Mouse (Mus musculus) heart, adult 9 months (tissue): ENCODE measurements at regions not wholly inside any gene's neighbourhood (a gene's known extent, or its start where the extent isn't known, plus 50 kb on each side); places are given as distances from the start of the nearest gene placed in this dataset.

ENCODE experiments used
- DNase-seq, 2 experiments: peaks; one replicate each; pipeline ENCODE4 v3.0.0; 2022; ENCODE audit warnings: low spot score in 2 of 2

GRCm38 (mm10) chr6:117569576-117570326 is 271.2 kb upstream of the Zfp637 start:
- no peak for DNase-seq

- no peak for DNase-seq
Measured at GRCm38 (mm10) chr6:117570346-117570745, 270.6 kb upstream of the Zfp637 start.

- DNase-seq = no peak
Measured at GRCm38 (mm10) chr6:117570791-117571190, 270.2 kb upstream of the Zfp637 start.

GRCm38 (mm10) chr6:117572006-117572405 is 269.0 kb upstream of the Zfp637 start:
- DNase-seq = no peak

DNA sequence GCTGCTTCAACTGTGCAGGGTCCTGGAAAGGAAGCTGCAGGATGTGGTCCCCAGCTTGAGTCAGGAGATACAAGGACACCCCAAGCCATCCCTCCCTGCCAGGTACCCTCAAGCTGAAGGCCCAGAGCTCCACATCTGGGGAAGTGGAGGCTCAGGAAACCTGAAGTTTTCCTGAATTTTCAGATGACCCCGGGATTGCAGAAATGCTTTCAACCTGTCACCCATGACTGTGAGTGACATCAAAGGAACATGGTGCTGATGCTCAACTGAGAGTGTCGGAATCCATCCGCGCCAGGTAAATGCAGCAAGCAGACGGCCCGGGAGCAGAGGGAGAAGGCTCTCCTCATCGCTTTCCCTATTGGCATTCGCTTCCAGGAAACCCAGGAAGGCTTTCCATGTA is 267.6 kb upstream of the Zfp637 start:
- no peak for DNase-seq

DNA sequence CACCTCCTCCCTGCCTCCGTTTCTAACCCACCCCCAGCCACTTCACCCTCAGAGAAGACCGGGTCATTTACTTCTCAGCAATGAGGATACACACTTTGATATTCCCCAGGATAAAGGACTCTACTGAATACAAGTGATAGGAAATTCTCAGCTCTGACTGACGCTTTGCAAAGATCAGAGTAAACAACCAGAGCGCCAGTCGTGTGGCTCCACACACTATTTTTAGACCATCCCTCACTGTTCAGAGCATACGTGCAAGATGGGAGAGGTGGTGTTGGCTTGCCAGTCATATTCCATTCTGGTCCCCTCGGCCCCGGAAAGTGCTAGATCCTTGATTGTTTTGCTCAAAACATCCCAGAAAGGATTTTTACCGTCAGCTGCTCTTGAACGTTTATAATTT is 266.8 kb upstream of the Zfp637 start:
- no peak for DNase-seq

GRCm38 (mm10) chr6:117575057-117575456 is 265.9 kb upstream of the Zfp637 start:
- no peak for DNase-seq

DNA sequence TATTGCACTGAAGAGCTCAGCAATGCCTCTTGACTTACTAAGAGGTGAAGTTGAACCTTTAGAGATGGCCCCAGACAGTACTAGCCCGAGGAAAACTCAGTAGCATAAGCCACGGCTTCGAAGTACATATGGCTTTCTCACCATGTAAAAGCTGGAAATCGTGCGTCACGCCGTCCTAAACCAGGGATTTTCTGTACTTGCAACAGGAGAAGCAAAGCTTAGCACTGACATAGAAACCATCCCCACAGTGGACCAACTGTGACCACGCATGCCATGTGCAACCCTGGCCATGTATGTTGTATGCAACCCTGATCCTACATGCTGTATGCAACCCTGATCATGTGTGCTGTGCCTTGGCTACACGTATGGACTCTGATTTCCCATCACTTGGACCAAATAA is 265.0 kb upstream of the Zfp637 start:
- DNase-seq = no peak

DNA sequence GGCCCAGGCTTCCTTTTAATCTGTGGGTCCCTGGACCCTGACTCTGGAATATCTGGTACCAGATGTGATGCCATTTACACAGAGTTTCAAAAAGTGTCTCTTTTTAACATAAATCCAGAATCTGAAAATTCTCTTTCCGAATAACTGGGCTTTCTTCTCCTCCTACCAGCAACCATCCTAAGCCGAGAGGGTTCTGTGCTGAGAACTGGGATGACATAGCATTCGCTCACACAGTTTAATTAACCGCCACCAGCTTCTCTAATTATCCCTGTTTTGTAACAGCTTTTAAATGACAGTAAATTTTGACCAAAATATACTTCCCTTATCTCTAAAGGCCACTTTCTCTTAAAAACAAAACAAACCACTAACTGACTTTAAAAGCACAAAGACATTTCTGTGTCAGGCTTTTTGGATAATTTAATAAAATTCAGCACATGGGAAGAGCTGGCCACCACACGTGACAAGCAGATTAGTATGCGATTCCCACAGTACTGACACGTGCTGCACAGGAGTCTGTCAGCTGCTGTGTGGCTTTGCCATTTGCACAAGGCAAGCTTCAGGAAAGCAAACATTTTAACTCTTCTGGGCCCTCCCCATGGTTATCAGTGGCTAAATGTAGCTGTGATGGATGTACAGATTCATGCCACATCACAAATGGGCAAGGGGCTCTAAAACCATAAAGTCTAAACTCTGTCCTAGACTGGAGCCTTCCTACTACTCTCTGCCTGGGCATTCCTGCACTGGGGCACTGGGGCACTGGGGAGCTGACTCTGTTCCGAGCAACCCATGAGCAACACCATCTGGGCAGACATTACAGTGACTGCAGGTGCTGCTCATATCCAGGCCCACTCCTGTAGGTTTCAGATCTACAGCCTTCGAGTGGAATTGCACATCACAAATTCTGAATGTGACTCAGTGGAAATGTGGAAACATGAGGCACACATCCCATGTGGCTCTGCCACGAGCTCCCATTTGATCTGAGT is 263.1 kb upstream of the Zfp637 start:
- DNase-seq = peak in 1 of 2 experiments; percentile 43

- no peak for DNase-seq
Measured at GRCm38 (mm10) chr6:117580951-117581350, 260.0 kb upstream of the Zfp637 start.

DNA sequence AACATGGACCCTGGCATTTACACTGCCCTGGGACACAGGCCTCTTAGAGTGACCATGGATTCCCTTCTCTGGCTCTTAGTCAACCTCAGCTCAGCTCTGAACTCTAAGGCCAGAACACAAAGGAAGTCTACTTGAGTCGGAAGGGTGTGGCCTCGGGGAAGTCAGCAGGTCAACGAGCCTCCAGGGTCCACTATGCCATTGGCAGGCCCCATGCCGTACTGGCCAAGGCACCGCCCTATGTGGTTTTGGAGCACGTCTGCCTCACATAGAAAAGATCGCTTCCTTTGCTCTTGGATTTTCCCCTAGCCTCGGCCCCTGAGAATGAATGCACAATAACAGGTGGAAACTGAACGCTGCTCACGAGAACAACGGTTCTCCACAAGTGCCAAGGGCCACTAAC is 257.9 kb upstream of the Zfp637 start:
- DNase-seq = peak; percentile 78 to 87

GRCm38 (mm10) chr6:117584563-117584962 is 256.4 kb upstream of the Zfp637 start:
- DNase-seq = no peak

DNA sequence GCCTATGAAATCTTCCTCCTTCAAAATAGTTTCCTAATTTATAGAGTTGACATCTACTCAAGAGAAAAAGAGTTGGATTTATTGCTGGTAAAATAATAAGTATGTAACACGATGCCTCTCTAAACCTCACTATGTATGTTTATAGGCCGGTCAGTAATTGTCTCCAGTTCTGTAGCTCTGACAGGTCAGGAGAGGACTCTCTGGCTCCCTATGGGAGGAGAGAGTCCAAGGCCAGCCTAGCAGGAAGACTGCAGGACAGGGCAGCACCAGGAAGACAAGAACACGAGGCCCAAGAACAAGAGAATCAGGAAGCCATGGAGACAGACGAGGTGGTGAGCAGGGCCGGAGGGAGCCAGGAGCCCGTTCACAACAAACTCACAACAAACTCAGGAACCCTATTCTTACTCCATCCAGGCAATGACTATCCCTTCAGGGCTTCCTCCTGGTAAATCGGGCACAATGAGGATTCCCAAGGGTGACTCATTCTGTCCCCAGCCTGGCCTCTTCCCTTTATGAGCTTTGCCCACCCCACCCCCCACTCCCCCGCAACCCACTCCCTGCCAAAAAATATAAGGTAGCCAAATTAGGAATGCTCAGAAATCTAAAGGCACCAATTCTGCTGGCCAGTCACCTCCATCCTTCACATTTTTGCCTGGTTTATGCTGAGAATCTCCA is 244.7 kb upstream of the Zfp637 start:
- no peak for DNase-seq

DNA sequence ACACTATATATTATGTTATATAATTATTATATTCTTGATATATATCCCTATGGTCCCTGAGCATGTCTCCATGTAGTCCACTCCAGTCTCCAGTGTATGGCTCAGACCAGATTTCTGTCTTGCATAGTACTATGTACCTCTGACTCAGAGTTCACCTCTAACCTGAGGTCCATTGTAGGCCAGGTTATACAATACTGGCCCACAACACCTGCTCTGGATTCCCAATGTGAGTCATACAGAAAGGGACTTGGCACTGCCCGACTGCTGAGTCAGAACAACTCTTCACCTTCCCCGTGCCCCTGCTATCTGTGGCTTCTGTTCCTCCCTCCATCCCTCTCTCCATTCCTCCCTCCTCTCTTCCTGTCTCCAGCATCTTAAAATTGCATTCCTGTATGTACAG is 236.1 kb upstream of the Zfp637 start:
- DNase-seq = no peak

DNA sequence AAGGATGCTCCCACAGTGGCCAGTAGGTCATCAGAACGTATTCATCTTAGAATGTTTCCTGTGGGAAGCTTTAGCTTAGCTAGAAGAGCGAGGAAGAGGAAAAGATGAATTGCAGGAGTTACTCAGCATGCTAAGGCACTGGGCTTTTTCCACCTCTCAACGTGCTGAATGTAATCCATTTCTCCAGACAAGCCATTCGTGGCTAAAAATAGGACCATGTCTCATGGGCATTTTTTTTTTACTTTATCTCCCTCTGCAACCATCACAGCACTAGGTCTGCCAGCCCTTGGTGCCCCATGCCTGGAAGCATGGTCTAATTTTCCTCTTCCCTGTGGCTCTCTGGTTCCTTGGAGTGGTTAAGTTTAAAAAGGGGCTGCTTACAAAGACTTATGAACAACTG is 235.3 kb upstream of the Zfp637 start:
- peak in 1 of 2 experiments; percentile 33 for DNase-seq

DNA sequence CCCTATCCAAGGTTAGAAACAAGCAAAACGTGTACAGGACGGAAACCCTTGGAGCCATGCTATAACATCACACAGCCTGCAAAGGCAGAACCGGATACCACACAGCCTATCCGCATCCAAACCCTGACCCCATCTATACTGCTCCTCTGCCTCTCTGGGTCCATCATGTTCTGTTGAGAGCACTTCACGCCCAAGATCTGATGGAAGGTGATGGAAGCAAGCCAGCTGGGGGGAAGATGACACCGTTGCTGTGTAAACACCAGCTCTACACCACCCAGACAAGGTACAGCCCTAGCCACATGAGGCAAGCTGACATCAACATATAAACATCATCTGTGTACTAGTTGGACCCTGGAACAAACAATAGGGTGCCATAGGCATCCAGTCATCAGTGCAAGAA is 234.8 kb upstream of the Zfp637 start:
- no peak for DNase-seq

DNA sequence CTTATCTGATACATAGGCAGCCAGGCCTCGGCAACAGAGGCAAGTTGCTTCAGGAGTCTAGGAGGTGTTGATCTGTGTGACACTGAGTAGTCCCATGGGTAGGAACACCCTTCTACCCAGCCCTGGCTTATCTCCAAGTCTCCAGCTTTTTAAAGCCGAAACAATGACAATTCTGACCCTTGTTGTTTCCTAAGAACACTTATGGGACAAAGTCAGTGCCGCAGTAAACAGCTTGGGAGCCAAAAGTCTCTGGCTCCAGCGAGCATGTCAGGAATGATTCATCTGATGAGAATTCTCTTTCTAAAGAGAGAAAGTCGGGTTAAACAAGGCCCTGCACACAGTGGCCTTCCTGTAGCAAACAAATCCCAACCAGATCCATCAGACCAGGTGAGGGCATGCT is 234.0 kb upstream of the Zfp637 start:
- DNase-seq = peak; percentile 83 to 87

GRCm38 (mm10) chr6:117609476-117610404 is 231.2 kb upstream of the Zfp637 start:
- peak; percentile 52 to 66 for DNase-seq

- DNase-seq = no peak
Measured at GRCm38 (mm10) chr6:117611281-117611680, 229.7 kb upstream of the Zfp637 start.

DNA sequence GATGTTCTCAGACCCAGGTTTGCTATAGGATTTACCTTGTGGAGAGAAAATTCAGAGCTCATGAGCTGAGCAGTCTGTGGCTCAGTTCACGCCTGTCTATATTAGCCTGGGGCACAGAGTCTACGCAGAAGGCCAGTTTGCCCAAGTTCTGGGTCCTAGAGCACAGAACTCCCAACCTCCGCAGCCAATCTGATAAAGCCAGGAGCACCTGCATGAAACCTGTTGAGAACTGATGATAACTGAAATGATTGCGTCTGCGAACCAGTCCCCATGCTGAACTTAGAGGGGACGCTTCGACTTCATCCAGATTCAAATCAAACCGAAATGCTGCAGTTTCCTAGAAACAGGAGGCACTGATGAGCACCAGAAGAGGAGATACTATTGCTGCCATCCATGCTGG is 229.0 kb upstream of the Zfp637 start:
- DNase-seq = no peak

DNA sequence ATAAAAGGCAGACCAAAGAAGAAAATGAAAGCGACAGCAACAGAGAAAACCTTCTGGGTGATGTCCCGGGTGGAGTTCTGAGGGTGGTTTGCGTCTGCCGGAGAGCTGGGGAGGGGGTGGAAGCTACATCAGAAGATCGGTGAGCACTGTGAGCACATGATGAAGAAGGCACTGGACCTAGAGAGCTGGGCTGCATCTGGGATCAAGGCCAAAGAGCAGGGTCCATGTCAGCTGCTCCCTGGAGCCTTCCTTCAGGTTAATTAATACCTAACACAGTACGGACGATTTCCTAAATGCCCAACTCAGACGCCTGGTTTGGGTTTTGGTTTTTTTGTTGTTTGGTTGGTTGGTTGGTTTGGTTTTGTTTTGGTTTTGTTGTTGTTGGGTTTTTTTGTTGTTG is 228.6 kb upstream of the Zfp637 start:
- DNase-seq = no peak
